Mouse (Mus musculus) olfactory bulb, adult 2 months (tissue): ENCODE results near the gene Sbp.
"Not testable (repeated sequence)": the region's sequence is repeated elsewhere in the genome, so short reads cannot be mapped to it uniquely, and the experiment has no call there.

Source experiments
- CTCF ChIP-seq: fragments of 200-500 bp; IDR thresholded peaks from 2 replicates; pipeline ENCODE4 v1.5.1; 2012; ENCODE audit warnings: low read depth, mild to moderate bottlenecking, low read length, moderate library complexity; ENCODE audit not compliant: insufficient read depth
- POLR2A ChIP-seq: fragments of 200-500 bp; IDR thresholded peaks from 2 replicates; pipeline ENCODE4 v1.6.1; 2012; ENCODE audit warnings: mild to moderate bottlenecking, low read depth, low read length, moderate library complexity; ENCODE audit not compliant: insufficient read depth

- TF ChIP-seq POLR2A, CTCF: not testable (repeated sequence)
Measured at GRCm38 (mm10) chr17:23950828-23951227, 9.4 kb downstream of the Sbp start.
